Mouse (Mus musculus) MEL (cell line): Measurements from ENCODE around the gene Insig1.

Source experiments
- CTCF ChIP-seq, 3 experiments: IDR thresholded peaks in 2 of 3; conservative IDR thresholded peaks in 1 of 3; 2 replicates each; pipeline ENCODE4 v1.5.1; 2011 to 2012; ENCODE audit warnings: low read length in 3 of 3, low read depth in 2 of 3, mild to moderate bottlenecking in 2 of 3, improper control_type of control experiment in 1 of 3, inconsistent platforms in 1 of 3, mixed read lengths in 1 of 3, moderate library complexity in 1 of 3; ENCODE audit not compliant: control insufficient read depth in 1 of 3, insufficient read depth in 1 of 3, poor library complexity in 1 of 3, severe bottlenecking in 1 of 3
- EP300 ChIP-seq, 2 experiments: IDR thresholded peaks; 2 replicates each; pipeline ENCODE4 v1.6.1; 2011; ENCODE audit warnings: improper control_type of control experiment in 2 of 2, low read length in 2 of 2, low read depth in 1 of 2, mild to moderate bottlenecking in 1 of 2
- KAT2A ChIP-seq: conservative IDR thresholded peaks from 2 replicates; pipeline ENCODE4 v1.6.1; 2012; ENCODE audit warnings: low read depth, low read length, improper control_type of control experiment, inconsistent platforms
- MYC ChIP-seq: IDR thresholded peaks from 2 replicates; pipeline ENCODE4 v1.6.1; 2011; ENCODE audit warnings: low read depth, mild to moderate bottlenecking, low read length, improper control_type of control experiment, moderate library complexity
- NRF1 ChIP-seq: IDR thresholded peaks from 2 replicates; pipeline ENCODE4 v1.6.1; 2014; ENCODE audit warnings: low read depth, mild to moderate bottlenecking, inconsistent platforms, low read length, improper control_type of control experiment, moderate library complexity; ENCODE audit not compliant: poor library complexity, insufficient read depth, severe bottlenecking
- POLR2A ChIP-seq, 2 experiments: IDR thresholded peaks; 2 replicates each; pipeline ENCODE4 v1.6.1; 2011 to 2012; ENCODE audit warnings: low read length in 2 of 2, mild to moderate bottlenecking in 2 of 2, control low read depth in 1 of 2, improper control_type of control experiment in 1 of 2, low read depth in 1 of 2, moderate library complexity in 1 of 2; ENCODE audit not compliant: control insufficient read depth in 1 of 2, insufficient read depth in 1 of 2, poor library complexity in 1 of 2
- POLR2AphosphoS2 ChIP-seq: IDR thresholded peaks from 2 replicates; pipeline ENCODE4 v1.6.1; 2011; ENCODE audit warnings: low read length, improper control_type of control experiment
- TBP ChIP-seq: IDR thresholded peaks from 2 replicates; pipeline ENCODE4 v1.8.0; 2011; ENCODE audit warnings: low read depth, low read length, improper control_type of control experiment
- USF2 ChIP-seq, 2 experiments: IDR thresholded peaks; 2 replicates each; pipeline ENCODE4 v1.6.1; 2011 to 2012; ENCODE audit warnings: improper control_type of control experiment in 2 of 2, low read length in 2 of 2, borderline replicate concordance in 1 of 2, inconsistent platforms in 1 of 2, low read depth in 1 of 2, mild to moderate bottlenecking in 1 of 2; ENCODE audit not compliant: insufficient read depth in 1 of 2
- ZKSCAN1 ChIP-seq: IDR thresholded peaks from 2 replicates; pipeline ENCODE4 v1.6.1; 2012; ENCODE audit warnings: low read depth, mild to moderate bottlenecking, inconsistent platforms, low read length, improper control_type of control experiment, moderate library complexity
- ZNF384 ChIP-seq: IDR thresholded peaks from 2 replicates; pipeline ENCODE4 v1.6.1; 2012; ENCODE audit warnings: low read depth, mild to moderate bottlenecking, inconsistent platforms, low read length, improper control_type of control experiment

- no peak for TF ChIP-seq NRF1
- TF ChIP-seq ZKSCAN1: no peak
- no peak for TF ChIP-seq KAT2A
- TF ChIP-seq MYC: no peak
- TF ChIP-seq POLR2A (IDR thresholded peaks at IDR 0.05; ENCODE audit: control insufficient read depth in 1 of 2, insufficient read depth in 1 of 2, low read depth in 1 of 2, low read length in 2 of 2, poor library complexity in 1 of 2): no peak
- no peak for TF ChIP-seq CTCF (IDR thresholded peaks at IDR 0.05 in 2 of 3, conservative IDR thresholded peaks at IDR 0.05 in 1 of 3; ENCODE audit: control insufficient read depth in 1 of 3, insufficient read depth in 1 of 3, low read depth in 2 of 3, low read length in 3 of 3, poor library complexity in 1 of 3, severe bottlenecking in 1 of 3)
- no peak for TF ChIP-seq POLR2AphosphoS2
- TF ChIP-seq EP300 (IDR thresholded peaks at IDR 0.05; ENCODE audit: low read depth in 1 of 2, low read length in 2 of 2): no peak
- TF ChIP-seq USF2 (IDR thresholded peaks at IDR 0.05; ENCODE audit: borderline replicate concordance in 1 of 2, insufficient read depth in 1 of 2, low read depth in 1 of 2, low read length in 2 of 2): no peak
- no peak for TF ChIP-seq ZNF384
- no peak for TF ChIP-seq TBP
Observed at GRCm38 (mm10) chr5:28037639-28038038, 33.5 kb upstream of the Insig1 start.
